Mouse (Mus musculus) olfactory bulb, adult 2 months (tissue): ENCODE results near the gene Dennd1a. TPM values are rescaled to one million over a fixed set of nuclear protein-coding genes. Genes with fewer than 3 reads are reported as not detected.
A peak's percentile ranks its signal among the peaks of the same experiment; 100 is the strongest.

Experiments used
- H3K27ac ChIP-seq: fragments of 200-500 bp; 2 replicates; pipeline ENCODE4 v1.5.1; 2012; ENCODE audit warnings: low read depth, low read length; ENCODE audit not compliant: insufficient read depth
- H3K4me1 ChIP-seq: fragments of 200-500 bp; 2 replicates; pipeline ENCODE4 v1.6.1; 2012; ENCODE audit warnings: low read length; ENCODE audit not compliant: control insufficient read depth, insufficient read depth
- H3K4me3 ChIP-seq: fragments of 200-500 bp; 2 replicates; pipeline ENCODE4 v1.5.1; 2012; ENCODE audit warnings: mild to moderate bottlenecking, low read depth, low read length, moderate library complexity; ENCODE audit not compliant: insufficient read depth
- CTCF ChIP-seq: fragments of 200-500 bp; IDR thresholded peaks from 2 replicates; pipeline ENCODE4 v1.5.1; 2012; ENCODE audit warnings: low read depth, mild to moderate bottlenecking, low read length, moderate library complexity; ENCODE audit not compliant: insufficient read depth
- POLR2A ChIP-seq: fragments of 200-500 bp; IDR thresholded peaks from 2 replicates; pipeline ENCODE4 v1.6.1; 2012; ENCODE audit warnings: mild to moderate bottlenecking, low read depth, low read length, moderate library complexity; ENCODE audit not compliant: insufficient read depth
- WGBS: fragments of 180-500 bp; shearing (Covaris S2); methylation state at CpG from one replicate; pipeline ENCODE4 v1.1.7; 2018; 5-methylcytosine and 5-hydroxymethylcytosine counted together
- polyA plus RNA-seq: library from polyadenylated mRNA; stranded (reverse); fragments of >200 nt; gene quantifications from 2 replicates; pipeline ENCODE4 v1.2.4, GENCODE M21; 2012; ENCODE audit warnings: low replicate concordance; ENCODE audit not compliant: missing spikeins, insufficient read depth, insufficient read length

Dennd1a gene
- polyA plus RNA-seq, 1 experiment: not detected

DNA sequence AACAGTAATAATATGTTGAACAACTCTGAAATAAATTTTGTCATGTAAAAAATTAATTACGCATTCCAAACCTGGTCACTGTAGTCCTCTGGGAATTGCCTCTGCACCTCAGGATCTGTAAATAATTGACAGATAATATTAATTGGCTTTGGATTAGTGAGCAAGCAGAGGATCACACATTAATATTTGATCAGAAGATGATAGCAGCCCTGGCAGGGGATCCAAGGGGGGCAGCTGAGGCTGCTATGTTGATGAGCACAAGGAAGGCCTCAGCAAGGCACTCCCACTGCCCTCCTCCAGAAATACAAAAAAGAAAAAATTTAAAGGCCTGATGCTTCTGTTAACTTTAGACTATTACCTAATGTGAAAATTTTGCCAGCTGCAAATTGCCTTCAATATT, 127.5 kb downstream of the Dennd1a start:
- H3K27ac ChIP-seq: no peak overlapping the region
- no peak overlapping the region for H3K4me3 ChIP-seq
- 98% methylated on average over 1 of the region's 1 CpGs for WGBS
- H3K4me1 ChIP-seq: no peaks in the 10 kb centered on the region
- TF ChIP-seq CTCF (no peak), POLR2A (no peak)

- Histone ChIP-seq H3K4me1 (no peaks in the 10 kb centered on the region), H3K4me3 (no peak overlapping the region), H3K27ac (no peak overlapping the region)
- no peak for TF ChIP-seq POLR2A
- no peak for TF ChIP-seq CTCF
- WGBS: 59% methylated on average over 1 of the region's 1 CpGs
Observed at GRCm38 (mm10) chr2:38157002-38157401, 130.2 kb downstream of the Dennd1a start.

DNA sequence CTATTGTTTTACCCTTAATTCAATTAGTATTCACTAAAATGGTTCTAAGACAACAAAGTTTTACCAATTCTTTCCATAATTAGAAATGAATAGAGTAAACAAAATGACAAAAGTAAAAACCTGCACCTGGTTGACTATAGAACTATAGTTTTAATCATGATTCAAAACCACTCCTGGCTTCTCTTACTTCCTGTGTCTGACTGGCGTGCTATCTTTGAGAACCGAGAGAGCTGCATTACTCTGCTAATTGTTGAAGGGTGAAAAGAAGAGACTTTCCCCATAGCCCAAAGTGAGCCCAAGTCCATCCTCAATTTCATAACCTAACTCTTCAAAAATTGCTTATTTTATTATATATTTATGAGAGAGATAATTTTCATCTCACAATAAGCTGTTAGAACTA, 131.2 kb downstream of the Dennd1a start:
- no peak overlapping the region for H3K27ac ChIP-seq
- H3K4me1 ChIP-seq: no peaks in the 10 kb centered on the region
- H3K4me3 ChIP-seq: no peak overlapping the region
- WGBS: 92% methylated on average over 2 of the region's 2 CpGs
- TF ChIP-seq CTCF: no peak
- TF ChIP-seq POLR2A: no peak

DNA sequence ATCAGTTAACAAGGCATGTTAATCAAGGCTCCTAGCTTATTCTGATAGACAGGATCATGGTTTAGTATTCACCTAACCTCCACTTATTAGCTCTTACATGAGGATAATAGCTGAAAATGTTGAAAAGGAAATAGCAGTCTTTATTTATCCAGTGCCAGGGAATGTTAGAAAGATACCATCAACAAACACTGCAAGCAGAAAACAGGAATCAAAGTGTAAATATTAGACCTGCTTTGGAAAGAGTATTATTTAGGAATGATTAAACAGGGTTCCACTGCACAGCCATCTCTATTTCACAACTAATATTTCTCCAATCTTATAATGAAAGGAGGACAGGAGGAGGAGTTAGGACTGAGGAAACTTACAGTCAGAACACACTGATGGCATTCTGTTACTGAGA, 142.4 kb downstream of the Dennd1a start:
- no peak overlapping the region for H3K27ac ChIP-seq
- TF ChIP-seq CTCF (no peak), POLR2A (no peak)

GRCm38 (mm10) chr2:38144067-38144779, 143.0 kb downstream of the Dennd1a start:
- TF ChIP-seq POLR2A: no peak
- TF ChIP-seq CTCF: no peak
- WGBS: 25% methylated on average over 8 of the region's 8 CpGs
- no peaks in the 10 kb centered on the region for H3K4me1 ChIP-seq
- H3K4me3 ChIP-seq: no peak overlapping the region
- 0 out of 2 replicates have a peak overlapping the region, but pooled peaks have one; percentile 45 for H3K27ac ChIP-seq

More for the DNA sequence above, 142.4 kb downstream of the Dennd1a start:
- H3K4me1 ChIP-seq: no peaks in the 10 kb centered on the region
- no peak overlapping the region for H3K4me3 ChIP-seq

GRCm38 (mm10) chr2:38142905-38143304, 144.3 kb downstream of the Dennd1a start:
- Histone ChIP-seq H3K27ac (no peak overlapping the region), H3K4me3 (no peak overlapping the region), H3K4me1 (no peaks in the 10 kb centered on the region)
- no peak for TF ChIP-seq POLR2A
- no peak for TF ChIP-seq CTCF
- 73% methylated on average over 5 of the region's 5 CpGs for WGBS

DNA sequence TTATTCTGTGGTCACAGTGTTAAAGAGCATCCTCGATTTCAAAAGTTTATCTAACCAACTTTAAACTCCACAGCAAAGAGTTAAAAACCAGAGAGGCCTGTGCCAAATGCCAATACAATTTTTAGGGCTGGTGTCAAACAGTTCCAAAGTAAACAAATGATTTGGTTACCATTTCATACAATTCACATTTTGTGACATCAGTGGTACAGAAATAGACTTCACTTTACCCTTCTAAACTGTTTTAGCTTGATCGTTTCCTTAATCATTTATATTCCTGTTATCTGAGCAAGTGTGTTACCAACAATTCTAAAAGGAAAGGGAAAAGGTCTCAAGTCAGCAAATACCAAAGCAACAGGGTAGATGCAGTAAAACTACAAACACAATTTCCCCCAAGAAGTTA, 145.0 kb downstream of the Dennd1a start:
- 65% methylated on average over 2 of the region's 2 CpGs for WGBS
- no peak for TF ChIP-seq CTCF
- TF ChIP-seq POLR2A: no peak
- H3K4me1 ChIP-seq: no peaks in the 10 kb centered on the region
- H3K4me3 ChIP-seq: no peak overlapping the region
- H3K27ac ChIP-seq: no peak overlapping the region

DNA sequence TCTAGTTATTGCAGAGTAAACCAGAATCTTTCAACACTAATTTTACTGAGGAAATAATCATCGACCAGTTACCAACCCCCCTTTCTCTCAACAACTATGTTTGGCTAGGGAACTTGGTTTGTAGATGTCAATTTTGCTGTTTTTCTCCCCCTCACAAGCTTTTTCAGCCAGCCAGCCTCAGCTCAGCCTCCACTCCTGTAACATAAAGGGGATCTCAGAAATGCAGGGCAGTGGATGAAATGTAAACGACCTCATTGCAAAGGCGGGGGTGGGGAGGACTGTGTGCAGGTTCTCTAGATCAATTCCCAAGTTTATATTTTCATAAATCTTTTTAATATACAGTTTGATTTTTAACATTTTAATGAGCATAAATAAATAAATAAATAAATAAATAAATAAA, 147.7 kb downstream of the Dennd1a start:
- Histone ChIP-seq H3K4me3 (no peak overlapping the region), H3K27ac (no peak overlapping the region), H3K4me1 (no peaks in the 10 kb centered on the region)
- TF ChIP-seq POLR2A (no peak), CTCF (no peak)
- WGBS: 73% methylated on average over 3 of the region's 3 CpGs

DNA sequence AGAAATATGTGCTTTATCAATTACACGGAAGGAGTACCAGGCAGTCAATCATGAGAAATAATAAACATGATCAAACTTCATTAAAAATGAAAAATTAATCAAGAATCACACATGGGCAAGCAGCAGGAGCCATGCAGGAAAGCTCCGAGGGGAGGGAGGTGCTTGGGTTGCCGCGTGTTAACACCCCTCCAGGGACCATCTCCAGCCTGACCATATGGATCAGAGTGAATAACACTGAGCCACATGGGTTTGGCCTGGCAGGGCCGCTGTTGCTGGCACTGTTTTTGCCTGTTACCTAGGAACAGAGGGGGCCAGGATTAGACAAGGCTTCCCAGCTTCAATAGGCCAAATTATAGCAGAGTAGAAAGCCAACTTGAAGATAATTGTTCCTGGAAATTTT, 150.1 kb downstream of the Dennd1a start:
- WGBS: 78% methylated on average over 5 of the region's 5 CpGs
- H3K4me3 ChIP-seq: no peak overlapping the region
- no peaks in the 10 kb centered on the region for H3K4me1 ChIP-seq
- TF ChIP-seq CTCF (no peak), POLR2A (no peak)
- H3K27ac ChIP-seq: no peak overlapping the region
